Mouse (Mus musculus): ENCODE measurements at regions not wholly inside any gene's neighbourhood (a gene's known extent, or its start where the extent isn't known, plus 50 kb on each side); places are given as distances from the start of the nearest gene placed in this dataset.
A peak's percentile ranks its signal among the peaks of the same experiment; 100 is the strongest.

DNA sequence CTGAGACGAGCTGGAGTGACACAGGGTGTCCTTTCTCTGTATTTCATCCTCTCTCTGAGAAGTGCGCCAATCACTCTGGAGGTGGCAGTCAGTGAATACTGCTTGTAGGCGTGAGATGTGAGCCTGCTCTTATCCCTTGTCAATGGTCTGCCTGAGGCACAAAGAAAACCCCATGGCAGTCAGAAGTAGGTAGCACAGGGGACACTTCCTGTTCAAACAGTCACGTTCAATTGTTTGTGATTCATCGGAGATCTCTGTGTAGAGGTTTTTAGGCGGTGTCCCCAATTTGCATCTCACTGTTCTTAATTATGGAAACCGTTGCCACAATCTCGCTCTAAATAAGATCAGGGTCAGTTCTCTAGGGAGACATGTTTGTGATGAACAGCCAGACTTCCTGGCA, 447.7 kb downstream of the Glrx3 start:
- DNase-seq: no peak

DNA sequence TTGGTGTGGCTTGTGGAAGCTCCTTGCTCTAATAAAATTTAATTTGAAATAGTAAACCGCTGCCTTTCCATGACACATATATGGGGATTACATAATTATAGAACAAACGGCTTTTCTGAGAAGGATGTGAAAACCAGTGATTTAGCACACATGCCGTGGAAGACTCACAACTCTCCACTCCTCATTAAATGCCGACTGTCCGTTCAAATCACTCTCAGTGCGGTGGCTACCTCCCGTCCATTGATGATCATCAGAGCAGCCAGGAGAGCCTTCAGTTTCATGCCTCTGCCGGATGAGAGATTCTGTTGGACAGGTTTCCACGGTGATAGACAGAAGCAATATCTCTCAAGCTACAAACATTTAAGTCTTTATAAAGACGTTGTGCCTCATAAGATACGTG, 451.3 kb downstream of the Glrx3 start:
- no peak for DNase-seq

DNA sequence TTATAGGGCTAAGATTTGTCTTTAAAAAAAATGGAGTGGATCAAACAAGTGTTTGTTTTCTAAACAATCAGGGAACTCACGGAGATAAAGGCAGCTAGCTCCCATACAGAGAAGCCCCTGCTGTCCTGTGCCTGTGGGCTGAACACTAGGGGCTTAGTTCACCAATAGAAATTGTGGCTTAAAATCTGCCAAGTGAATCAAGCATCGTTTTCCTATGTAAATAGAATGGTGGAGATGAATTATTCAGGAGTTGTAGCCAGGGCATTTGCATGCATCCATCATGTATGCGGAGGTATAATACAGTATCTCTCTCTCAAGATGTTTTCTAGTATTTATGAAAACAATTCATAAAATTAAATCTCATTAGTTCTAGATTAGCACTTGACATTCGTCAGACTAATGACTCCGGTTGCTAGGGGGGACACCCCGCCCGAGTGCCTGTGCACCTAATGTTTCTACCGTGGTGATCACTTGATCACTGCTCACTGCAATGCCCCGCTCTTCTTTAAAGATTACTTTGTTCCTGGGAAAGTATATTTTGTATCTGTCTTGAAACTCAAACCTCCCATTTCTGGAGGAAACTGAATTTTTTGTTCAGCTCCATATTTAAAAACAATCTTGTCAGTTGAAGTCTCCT, 469.1 kb downstream of the Glrx3 start:
- no peak for DNase-seq

DNA sequence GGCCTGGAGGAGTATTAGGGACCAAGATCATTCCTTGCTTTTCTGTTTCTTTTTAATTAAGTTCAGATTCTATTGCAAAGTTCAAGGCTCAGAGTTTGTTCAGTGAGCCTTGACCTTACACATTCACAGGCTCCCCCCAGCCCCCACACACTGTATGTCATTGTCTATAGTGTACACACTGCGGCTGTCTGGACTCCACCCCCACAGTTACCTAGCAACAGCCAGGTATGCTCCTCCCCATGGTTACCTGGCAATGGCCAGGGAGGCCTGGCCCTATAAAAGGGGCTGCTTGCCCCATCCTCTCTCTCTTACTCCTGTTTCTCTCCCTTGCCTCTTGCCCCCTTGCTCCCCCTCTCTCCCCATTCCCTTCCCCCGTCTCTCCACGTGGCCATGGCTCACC, 472.0 kb downstream of the Glrx3 start:
- no peak for DNase-seq

DNA sequence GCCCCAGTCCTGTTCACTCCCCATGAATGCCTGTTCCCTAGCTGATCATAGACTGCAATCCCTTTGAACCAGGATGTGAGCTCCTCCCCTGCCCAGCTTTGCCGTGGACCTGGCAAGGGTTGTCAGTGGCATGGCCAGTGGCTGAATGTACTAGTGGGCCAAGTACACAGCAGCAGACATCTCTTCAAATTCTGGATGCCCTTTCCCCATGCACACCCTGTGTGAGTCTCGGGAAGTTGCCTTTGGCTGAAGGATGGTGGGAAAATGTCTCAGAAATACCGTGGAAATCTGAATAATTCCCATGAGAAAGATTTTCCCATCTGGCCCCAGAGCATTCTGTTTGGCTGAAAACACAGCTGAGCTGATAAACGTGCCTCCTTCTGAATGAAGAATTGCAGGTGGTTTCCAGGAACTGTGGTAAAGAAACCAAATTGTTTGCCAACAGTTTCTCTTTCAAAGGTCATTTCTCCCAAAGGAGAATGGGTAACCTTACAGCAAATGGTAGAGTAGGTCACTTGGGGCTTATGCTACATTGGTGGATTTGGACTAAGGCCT, 476.2 kb downstream of the Glrx3 start:
- DNase-seq: no peak

DNA sequence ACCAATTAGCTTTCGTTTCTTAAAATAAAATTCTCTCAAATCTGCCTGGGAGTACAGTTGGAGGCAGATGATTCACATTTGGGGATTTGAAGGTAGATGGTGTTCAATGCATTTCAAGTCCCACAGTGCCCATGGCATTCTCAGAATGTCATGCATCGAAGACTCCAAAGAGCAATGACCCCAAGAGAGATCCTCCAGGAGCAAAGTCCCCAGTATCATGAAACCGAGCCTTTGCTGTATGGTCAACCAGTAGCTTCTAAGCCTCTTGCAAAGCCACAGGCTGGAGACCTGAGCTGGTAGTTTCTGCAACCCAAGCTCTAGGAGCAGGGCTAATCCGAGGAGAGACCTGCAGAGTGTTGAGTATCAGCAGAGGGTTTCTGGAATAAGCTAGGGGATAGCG, 477.1 kb downstream of the Glrx3 start:
- no peak for DNase-seq

DNA sequence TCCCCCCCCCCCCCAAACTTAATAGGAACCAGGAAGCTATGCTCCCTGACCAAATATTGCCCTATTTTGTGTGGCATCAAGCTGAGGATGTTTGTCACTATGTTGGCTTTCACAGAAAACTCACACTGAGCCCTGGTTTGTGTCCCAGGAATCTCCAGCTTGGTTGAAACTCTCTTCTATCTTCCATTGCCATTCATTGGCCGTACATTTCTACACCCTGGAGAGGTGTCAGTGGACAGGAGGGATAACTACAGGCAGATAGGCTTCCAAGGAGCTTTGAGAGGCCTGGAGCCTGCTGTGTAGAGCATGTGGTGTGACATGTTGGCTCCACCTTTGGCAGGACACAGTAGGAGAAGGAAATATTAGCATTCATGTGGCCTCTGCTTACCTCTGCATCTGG, 478.9 kb downstream of the Glrx3 start:
- no peak for DNase-seq

DNA sequence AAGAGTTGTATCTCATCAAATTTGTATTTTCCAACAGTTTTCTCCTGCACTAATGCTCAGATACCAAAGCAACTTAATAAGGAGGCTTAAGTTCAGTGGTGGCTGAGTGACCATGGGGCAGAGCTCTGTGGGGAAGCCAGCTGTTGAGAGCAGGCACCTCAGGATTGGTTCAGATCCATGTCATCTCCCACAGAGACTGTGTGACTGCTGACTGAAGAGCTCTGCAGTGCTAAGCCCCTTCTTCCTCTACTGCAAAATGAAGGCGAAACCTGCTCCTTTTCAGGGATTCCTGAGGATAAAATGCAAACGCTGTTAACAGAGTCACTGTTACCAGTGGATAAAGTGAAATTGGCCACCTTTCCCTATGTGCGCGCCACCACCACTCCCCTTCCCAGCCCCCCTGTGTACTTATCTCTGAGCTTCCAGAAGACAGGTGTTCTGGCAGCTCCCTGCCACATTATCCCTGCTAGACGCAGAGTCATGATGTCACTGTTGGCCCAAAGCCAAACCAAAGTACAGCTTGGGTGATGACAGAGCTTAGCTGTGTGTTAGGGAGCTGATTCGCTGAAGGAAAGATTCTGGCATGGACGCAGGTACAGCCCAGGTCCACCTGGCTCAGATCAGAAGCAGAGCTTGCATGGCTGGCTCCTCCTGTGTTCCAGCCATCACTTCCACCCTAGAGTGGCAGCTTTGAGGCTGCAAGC, 472.9 kb downstream of the Tcerg1l start:
- peak; percentile 6 for DNase-seq

DNA sequence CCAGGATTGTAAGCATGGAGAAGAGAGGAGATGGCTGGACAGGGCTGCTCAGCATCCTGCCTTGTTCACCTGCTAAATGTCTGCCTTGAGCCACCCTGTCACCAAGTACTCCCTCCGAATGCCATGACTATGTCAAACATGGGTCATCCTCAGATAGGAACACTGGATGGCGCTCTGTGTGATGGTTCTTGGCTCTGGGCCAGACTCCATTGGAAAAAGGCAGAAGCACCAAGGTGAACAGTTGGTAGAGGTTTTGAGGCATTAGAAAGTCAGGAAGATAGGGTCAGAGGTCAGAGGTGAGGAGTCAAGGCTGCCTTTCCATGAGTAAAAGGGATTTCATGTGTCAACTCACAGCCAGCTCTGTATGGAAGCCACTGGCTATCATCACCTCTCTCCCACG, 471.9 kb downstream of the Tcerg1l start:
- no peak for DNase-seq

DNA sequence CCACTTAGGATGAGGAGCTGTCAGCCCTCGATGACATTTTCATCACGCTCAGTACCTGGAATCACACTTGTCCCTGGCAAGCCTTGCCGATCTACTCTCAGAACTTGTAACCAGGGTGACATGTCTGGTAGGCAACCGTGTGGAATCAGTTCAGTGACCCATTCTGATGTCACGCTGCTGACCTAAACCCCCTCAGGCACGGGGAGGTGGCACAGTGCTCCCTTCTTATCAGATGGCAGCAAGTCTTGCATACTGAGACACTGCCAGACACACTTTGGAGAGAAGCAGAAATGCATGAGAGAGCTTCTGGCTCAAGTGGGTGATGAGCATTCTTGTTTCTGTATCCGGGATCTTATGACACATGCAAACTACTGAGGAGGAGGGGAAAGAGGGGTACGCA, 470.2 kb downstream of the Tcerg1l start:
- no peak for DNase-seq

DNA sequence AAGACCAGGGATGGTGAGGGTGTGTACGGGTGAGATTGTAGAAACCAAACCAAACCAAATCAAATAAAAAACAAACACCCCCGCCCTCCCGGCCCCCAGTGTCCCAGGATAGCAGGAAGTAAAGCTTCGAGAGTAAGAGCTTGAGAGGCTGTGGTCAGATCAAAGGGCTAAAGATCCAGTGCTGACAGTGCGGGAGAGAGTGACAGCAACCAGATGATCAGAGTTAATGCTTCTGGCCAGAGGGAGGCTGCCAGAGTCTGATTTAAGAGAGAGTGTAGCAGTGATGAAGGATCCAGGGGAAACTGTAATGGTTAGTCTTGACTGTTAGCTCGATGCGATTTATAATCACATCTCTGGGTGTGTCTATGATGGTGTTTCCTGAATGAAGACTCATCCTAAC, 467.3 kb downstream of the Tcerg1l start:
- DNase-seq: no peak

DNA sequence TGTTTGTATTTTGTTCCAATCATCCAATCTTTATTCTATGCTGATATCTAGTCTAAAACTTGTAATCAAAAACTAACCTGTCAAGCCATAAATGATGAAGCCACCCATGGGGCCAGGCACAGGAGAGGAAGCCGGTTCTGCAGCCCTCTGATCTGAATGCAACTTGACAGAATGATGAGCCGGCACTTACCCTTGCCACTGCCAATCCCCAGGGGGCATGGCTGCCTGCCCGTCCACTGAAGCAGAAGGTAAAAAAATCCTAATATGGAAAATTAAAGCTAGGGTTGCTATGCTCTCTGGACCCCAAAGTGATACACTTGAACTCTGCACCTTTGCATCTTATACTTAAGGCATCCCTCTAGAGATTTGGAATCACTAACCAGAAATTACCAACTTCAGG, 461.6 kb downstream of the Tcerg1l start:
- no peak for DNase-seq

DNA sequence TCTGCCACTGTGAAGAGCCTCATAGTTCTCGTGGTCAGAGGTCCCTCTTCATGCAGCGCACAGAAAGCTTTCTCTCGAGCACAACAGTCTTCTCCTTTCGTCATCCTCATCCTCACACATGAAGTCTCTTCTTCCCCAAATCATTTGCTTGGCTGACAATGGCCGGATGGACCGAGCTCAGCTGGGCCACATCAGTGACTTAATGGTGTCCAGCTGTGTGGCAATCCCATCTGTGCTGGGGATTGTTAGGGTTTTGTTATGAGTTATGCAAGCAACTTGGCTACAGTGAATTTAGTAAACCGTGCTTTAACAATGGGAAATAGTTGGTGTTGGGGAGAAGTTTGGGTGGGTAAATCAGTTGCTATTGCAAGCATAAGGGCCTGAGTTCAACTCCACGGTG, 458.4 kb downstream of the Tcerg1l start:
- no peak for DNase-seq

DNA sequence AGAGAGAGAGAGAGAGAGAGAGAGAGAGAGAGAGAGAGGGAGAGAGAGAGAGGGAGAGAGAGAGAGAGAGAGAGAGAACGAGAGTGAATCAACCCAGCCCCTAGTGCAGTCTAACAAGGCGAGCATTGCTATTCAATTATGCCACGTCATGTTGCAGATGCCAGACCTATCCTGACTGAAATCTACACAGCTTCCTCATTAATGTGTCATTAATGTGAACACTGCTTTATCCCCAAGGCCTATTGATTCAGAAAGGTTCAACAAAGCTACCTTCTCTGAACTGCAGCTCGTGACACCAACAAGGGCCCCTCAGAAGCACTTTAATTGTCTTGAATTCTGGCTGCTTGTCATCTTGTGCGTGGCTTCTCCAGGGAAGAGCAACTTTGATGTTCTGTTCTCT, 457.4 kb downstream of the Tcerg1l start:
- no peak for DNase-seq

DNA sequence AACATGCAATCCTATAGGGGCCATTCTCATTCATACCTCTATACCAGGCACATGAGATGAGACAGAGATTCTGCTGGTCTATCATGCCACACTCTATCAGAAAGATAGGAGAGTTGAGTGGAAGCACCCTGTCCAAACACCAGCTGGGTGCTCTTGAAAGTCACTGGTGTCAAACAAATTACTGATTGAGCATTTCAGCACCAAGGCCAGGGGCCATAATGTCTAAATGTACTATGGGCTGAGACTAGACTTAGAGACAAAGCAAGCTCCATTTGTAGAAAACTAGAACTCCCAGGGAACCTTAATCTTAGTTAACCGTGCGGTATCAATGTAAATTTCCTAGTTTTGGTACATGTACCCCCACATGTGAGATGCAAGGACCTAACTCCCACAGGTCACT, 452.5 kb downstream of the Tcerg1l start:
- DNase-seq: no peak

DNA sequence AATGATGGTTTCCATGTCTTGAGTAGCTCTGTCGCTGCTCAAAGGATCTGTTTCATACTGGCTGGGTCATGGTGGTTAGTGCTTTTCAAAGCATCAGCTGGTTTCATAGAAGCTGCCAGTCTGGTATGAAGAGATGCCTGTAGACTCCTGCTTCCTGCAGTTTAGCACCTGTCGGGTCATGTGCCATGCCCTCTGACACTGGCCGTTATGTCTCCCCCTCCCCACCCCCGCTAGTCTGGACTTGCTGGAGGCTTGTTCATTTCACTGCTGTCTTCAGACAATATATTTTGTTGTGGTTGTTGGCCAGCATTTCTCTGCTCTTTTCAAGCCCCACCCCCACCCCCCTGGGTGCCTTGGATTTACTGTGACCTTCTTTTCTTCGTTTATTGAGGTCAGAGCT, 450.1 kb downstream of the Tcerg1l start:
- no peak for DNase-seq

DNA sequence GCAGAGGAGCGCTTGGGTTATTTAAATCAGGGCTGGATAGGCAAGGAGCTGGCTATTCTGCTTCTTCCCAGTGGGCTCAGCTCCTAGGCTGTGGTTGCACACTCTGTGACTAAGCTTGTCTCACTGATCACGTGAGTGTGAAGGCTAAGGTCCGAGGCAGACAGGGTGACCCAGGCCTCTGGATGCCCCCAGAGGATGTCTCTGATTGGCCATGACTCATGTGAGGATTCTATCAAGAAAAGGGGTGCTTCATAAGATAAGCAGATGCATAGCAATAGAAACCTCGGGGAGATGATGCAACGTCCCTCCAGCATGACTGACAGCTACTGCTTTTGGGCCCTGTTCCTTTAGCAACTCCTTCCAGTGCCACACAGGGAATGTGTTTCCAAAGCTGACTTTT, 440.2 kb downstream of the Tcerg1l start:
- DNase-seq: peak; percentile 67

DNA sequence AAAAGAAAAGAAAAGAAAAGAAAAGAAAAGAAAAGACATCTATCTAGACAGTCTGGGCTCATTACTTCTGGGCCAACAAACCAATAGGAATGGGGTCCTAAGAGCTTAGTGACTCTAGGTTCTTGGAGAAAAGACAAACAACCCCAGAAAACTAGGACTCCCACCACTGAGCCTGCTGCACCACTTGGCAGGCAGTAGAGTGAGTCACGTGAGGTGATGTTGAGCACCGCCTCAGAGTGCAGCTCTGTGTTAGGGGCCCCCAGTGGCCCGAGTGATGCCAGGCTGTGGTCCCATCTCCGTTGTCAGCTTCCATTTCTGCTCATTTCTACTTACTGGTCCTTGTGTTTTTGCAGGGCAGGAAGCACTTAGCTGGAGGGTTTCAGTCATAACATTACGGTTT, 439.7 kb downstream of the Tcerg1l start:
- no peak for DNase-seq

DNA sequence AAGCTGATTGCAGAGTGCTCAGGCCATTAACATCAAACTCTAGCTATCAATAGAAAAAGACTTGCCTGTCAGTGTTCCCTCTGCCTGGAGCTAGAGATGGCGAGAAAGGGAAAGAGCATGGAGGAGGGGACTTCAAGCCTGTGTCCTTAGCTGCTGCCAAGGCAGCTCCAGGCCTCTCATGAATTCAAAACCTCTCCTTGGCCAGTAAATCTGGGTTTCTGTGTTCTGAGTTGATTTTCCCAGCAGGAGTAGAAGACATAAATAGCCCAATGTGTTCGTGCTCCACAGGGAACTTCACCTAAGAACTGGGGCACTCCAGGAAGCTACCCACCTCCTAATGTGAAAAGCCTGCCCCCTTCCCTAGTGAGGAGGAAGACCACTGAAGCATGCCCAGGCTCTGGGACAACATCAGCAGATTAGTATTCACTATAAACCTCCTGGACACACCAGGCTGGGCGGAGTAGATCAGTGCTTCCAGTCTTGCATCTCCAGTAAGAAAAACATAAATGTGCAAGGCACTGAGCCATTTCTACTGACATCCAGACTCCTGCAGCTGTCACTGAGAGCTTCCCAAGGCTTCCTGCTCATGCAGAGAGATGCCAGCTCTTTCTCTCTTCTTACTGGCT, 433.9 kb downstream of the Tcerg1l start:
- no peak for DNase-seq

DNA sequence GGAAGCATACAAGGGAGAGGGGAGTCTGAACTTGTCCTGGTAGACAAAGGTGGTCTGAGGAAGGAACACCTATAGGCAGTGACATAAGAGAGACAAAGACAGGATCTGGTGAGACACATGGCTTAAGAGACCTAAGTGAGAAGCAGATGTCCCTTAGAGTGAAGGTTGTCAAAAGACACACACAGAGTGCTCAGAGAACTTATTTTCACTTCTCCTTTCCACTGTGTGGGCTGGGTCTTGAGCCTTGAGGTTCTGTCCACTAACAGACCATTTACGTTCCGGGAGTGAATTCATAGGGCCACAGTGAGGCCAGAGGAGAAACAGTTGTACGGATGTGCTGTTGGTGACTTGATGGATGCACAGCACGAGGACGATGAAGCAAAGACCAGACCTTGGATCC, 422.8 kb downstream of the Tcerg1l start:
- no peak for DNase-seq

DNA sequence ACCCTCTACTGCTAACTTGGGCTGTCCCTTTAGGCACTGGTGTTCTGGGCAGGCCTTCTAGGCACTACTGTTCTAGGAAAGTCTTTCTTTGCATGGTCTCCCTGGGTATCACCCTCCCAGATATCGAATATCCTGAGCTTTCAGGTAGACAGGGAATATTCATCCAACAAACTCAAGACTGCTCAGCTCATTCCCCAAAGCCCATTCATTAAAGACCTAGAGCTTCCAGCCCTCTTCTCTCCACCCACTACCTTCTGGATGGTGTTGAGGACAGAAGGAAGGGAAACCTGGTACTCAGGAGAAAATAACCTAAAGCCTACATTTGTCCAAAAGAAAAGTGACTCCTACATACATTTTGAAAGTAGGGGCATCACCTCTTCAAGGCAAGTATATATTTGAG, 420.0 kb downstream of the Tcerg1l start:
- no peak for DNase-seq

DNA sequence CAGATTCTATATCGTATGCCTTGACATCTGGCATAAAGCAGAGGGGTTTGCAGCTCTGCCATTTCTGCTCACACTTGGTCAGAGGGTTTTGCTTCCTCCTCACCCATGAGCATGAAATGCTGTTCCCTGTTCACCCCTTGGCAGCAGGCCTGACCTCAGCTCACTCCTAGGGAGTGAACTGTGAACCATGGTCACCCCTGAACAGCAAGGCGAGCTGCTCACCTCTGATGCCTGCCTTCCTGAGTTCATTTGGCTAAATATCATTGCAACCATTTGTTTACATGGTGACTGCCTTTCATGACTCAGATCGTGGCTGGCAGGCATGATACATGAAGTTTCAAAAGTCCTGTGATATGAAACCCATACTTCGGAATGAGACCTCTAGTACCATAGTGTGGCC, 418.2 kb downstream of the Tcerg1l start:
- no peak for DNase-seq

DNA sequence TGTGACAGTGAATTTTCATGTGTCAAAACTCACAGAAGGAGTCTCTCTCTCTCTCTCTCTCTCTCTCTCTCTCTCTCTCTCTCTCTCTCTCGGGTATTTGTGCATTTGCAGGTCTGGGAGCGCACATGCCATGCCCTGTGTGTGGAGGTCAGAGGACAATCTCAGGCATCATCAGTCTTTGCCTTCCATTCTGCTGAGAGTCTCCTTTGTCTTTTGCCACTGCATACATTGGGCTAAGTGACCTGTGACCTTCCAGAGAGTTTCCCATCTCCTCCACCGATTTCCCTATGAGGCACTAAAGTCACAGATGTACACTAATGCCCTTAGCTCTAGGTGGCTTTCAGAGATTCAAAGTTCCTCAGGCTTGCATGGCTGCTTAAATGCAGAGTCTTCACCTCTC, 391.7 kb downstream of the Tcerg1l start:
- DNase-seq: no peak

DNA sequence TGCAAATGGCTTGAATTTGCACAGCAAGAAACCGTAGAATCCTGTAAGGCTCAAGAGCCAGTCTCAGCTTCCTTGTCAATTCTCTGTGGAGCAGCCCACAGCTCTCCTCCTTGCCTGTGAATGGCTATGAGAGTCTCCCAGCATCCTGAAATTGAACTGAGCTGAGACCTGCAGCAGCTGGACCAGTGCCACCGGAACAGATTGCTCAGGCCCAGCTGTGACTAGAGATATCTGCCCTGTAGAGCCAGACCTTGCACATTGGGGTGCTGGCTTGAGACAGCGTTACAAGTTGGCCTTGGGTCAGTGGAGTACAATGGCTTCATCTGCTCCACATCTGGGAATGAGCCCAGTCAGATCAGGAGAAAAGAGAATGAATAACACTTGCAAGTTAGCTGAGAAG, 390.6 kb downstream of the Tcerg1l start:
- DNase-seq: peak; percentile 33

Measured in adrenal gland, adult 2 months (tissue).